Mouse (Mus musculus) adipose tissue, adult 10 weeks (tissue): ENCODE measurements around the gene Commd9. TPM values are rescaled to one million over a fixed set of nuclear protein-coding genes. Genes with fewer than 3 reads are reported as not detected.

ENCODE experiments used
- polyA plus RNA-seq: library from polyadenylated mRNA; stranded (reverse); fragments of 350-450 nt; fragmentation: Illumina TruSeq; extraction: RNeasy Lipid Tissue Mini Kit (QIAGEN cat#74804); gene quantifications from one replicate; pipeline ENCODE4 v1.2.3, GENCODE M21; 2014; ENCODE audit warnings: low read depth, low replicate concordance

Commd9 gene
- polyA plus RNA-seq: 38.7 TPM

GRCm38 (mm10) chr2:101885768-101886438 lies at the start of gene Commd9:
Gene Commd9 (plus strand): TSS chr2:101886247.

GRCm38 (mm10) chr2:101882998-101883397 lies 3.0 kb upstream of the Commd9 start, which contains the start of gene Prr5l:
Gene Prr5l (minus strand): TSS chr2:101883027.

Other genes starting within 250 kb of the Commd9 start
- not detected for gene Rag1, start 236.7 kb upstream of the Commd9 start, polyA plus RNA-seq
- 48.9 TPM for gene B230118H07Rik, start 236.7 kb upstream of the Commd9 start, polyA plus RNA-seq
- gene Traf6, start 207.8 kb upstream of the Commd9 start, polyA plus RNA-seq: 12.2 TPM
- 5.1 TPM for gene Prr5l, start 3.2 kb upstream of the Commd9 start, polyA plus RNA-seq